Mouse (Mus musculus) limb, embryonic 12.5 days (tissue): ENCODE measurements at regions not wholly inside any gene's neighbourhood (a gene's known extent, or its start where the extent isn't known, plus 50 kb on each side); places are given as distances from the start of the nearest gene placed in this dataset.
"Not testable (repeated sequence)": the region's sequence is repeated elsewhere in the genome, so short reads cannot be mapped to it uniquely, and the experiment has no call there.

Experiments
- ATAC-seq: fragments of 200-750 bp; cut with Nextera tagmentation; 2 replicates; pipeline ENCODE4 v1.8.0; 2017; ENCODE audit warnings: low read depth, moderate TSS enrichment; ENCODE audit not compliant: insufficient number of reproducible peaks, insufficient read depth, low FRiP score, low TSS enrichment
- H3K27ac ChIP-seq: fragments of 300-500 bp; sonication (generic); 2 replicates; pipeline ENCODE4 v1.5.1; 2016; ENCODE audit warnings: mild to moderate bottlenecking, moderate library complexity
- H3K27me3 ChIP-seq: fragments of 300-500 bp; sonication (generic); 2 replicates; pipeline ENCODE4 v1.6.1; 2016; ENCODE audit warnings: mild to moderate bottlenecking, moderate library complexity
- H3K36me3 ChIP-seq: fragments of 300-500 bp; sonication (generic); 2 replicates; pipeline ENCODE4 v1.6.1; 2016; ENCODE audit warnings: mild to moderate bottlenecking, moderate library complexity
- H3K4me1 ChIP-seq: fragments of 300-500 bp; sonication (generic); replicated peaks from 2 replicates; pipeline ENCODE4 v1.6.1; 2016
- H3K4me2 ChIP-seq: fragments of 300-500 bp; sonication (generic); 2 replicates; pipeline ENCODE4 v1.6.1; 2016; ENCODE audit warnings: mild to moderate bottlenecking, moderate library complexity
- H3K4me3 ChIP-seq: fragments of 300-500 bp; sonication (generic); replicated peaks from 2 replicates; pipeline ENCODE4 v1.5.1; 2016; ENCODE audit warnings: mild to moderate bottlenecking
- H3K9ac ChIP-seq: fragments of 300-500 bp; sonication (generic); replicated peaks from 2 replicates; pipeline ENCODE4 v1.6.1; 2016; ENCODE audit warnings: mild to moderate bottlenecking, moderate library complexity
- H3K9me3 ChIP-seq: fragments of 300-500 bp; sonication (generic); 2 replicates; pipeline ENCODE4 v1.6.1; 2016; ENCODE audit warnings: mild to moderate bottlenecking, moderate library complexity
- WGBS: fragments of 180-500 bp; shearing (Covaris S2); methylation state at CpG from one replicate; pipeline ENCODE4 v1.1.7; 2016; 5-methylcytosine and 5-hydroxymethylcytosine counted together

DNA sequence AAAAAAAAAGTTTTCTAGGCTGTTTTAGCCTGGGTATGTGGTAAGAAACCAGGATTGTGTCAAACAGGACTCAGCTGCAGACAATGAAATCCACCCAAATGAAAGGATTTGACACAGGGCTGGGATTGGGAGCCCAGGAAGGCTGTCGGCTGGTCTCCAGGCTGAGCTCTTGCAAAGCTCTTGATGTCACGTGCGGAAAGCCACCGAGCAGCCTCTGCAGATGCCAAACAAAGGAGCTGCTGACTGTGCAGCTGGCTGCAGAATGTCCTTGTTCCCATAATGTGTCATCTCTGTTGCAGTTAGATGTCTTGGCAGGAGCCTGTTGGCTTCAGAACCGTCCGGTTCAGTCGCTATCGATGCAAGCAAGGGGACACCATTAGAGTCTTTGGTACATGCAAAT lies 56.1 kb downstream of the Bbs10 start:
- Histone ChIP-seq H3K36me3 (no peaks in the 10 kb centered on the region), H3K9me3 (no peaks in the 10 kb centered on the region), H3K9ac (no peak overlapping the region), H3K27me3 (no peaks in the 10 kb centered on the region), H3K4me3 (no peak overlapping the region), H3K4me2 (no peak overlapping the region), H3K4me1 (no peaks in the 10 kb centered on the region), H3K27ac (no peak overlapping the region)
- 76% methylated on average over 8 of the region's 8 CpGs for WGBS
- ATAC-seq = no peak

DNA sequence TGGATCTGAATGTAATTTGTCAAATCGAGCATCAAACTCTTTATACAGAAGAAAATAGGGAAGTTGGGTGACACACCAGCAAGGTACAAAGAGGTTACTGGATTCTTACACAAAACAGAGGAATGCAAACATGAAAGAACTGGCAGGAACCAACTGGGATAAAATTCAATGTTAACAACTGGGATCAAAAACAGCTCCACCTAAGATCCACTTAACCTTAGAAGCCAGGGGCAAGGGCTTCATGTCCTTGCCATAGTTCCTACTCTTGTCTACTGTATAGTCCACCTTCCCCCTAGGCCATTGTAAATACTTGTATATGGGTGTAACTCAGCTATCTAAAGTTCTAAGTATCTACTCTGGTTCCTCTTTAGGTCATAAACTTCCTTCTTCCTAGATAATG lies 59.9 kb downstream of the Bbs10 start:
- not testable (repeated sequence) for H3K4me1 ChIP-seq, H3K36me3 ChIP-seq, H3K9me3 ChIP-seq, H3K9ac ChIP-seq, H3K4me3 ChIP-seq, H3K27ac ChIP-seq, ATAC-seq, H3K4me2 ChIP-seq, H3K27me3 ChIP-seq
- WGBS = 81% methylated on average over 1 of the region's 1 CpGs

DNA sequence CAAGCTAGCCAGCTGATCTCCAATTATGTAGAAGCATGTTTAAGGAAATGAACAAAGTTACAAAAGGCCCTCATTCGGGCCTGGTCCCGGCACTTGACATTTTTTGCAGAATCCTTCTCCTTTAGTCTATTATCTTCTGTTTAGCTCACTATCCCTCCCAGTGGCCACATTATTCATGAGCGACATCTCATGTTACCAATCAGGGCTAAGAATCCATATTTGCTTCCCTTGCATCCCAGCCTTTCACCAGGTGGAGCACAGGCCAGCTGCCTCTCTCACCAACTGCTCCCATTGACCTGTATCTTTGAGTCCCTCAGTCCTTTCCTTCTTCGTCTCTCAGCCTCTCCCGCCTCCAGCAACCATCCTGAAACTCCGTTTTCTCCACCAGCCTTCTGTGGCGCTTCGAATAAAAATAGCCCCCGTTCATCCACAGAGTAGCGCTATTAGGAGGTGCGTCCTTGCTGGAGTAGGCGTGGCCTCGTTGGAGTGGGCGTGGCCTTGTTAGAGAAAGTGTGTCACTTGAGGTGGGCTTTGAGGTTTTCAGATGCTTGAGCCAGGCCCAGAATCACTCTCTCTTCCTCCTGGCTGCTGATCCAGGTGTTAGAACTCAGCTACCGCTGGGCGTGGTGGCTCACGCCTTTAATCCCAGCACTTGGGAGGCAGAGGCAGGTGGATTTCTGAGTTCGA lies 63.4 kb downstream of the Bbs10 start:
- H3K4me1 ChIP-seq = peaks cover 15% of the 10 kb centered on the region; the same call in 1 of the 2 replicates
- ATAC-seq = no peak
- H3K4me3 ChIP-seq = no peak overlapping the region
- H3K9me3 ChIP-seq = no peaks in the 10 kb centered on the region
- no peak overlapping the region for H3K27ac ChIP-seq
- no peak overlapping the region for H3K9ac ChIP-seq
- WGBS = 90% methylated on average over 18 of the region's 18 CpGs
- no peaks in the 10 kb centered on the region for H3K27me3 ChIP-seq
- no peak overlapping the region for H3K4me2 ChIP-seq
- no peaks in the 10 kb centered on the region for H3K36me3 ChIP-seq

DNA sequence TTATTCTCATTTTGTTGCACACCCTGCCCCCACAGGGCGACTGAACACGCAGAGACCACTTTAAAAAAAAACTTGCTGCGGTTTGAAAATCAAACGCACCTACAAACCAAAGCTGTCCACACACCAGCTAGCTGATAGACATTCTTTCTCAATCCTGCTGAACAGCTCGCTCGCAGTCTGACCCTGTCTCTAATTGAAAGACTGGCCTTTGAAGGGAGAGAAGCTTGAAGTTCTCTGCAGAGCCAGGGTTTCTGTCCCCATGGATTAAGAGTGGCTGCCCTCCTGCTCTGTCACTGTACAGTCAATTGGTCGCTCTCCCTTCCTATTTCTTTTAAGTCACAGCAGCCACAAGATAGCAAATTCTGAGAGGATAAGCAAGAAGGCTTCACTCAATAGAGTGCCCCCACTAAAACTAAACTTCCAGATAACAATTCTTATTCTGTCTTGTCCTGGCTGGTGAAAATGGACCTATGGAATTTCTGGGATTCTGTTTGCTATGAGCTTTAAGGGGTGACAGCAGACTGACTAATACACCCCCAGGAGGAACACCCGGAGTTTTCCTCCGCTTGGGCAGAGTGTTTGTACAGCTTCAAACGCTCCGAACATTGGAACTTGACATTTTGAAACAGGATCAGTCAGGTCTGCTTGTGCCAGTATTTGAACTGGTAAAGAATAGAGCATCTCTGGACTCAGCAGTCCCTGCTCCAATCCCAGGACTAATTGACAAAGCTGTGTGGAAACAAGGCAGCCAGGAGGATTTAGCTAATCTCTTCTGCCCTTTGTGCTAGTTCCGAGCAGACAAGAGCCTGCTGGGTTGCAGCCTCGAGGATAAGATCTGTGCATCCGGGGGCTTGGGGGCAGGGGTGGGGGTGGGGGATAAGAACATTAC lies 65.5 kb downstream of the Bbs10 start:
- peaks cover 15% of the 10 kb centered on the region; the same call in 1 of the 2 replicates for H3K4me1 ChIP-seq
- WGBS = 40% methylated on average over 14 of the region's 14 CpGs
- no peaks in the 10 kb centered on the region for H3K9me3 ChIP-seq
- H3K36me3 ChIP-seq = no peaks in the 10 kb centered on the region
- no peak for ATAC-seq
- no peak overlapping the region for H3K4me2 ChIP-seq
- H3K4me3 ChIP-seq = no peak overlapping the region
- H3K27ac ChIP-seq = no peak overlapping the region
- no peak overlapping the region for H3K9ac ChIP-seq
- no peaks in the 10 kb centered on the region for H3K27me3 ChIP-seq

DNA sequence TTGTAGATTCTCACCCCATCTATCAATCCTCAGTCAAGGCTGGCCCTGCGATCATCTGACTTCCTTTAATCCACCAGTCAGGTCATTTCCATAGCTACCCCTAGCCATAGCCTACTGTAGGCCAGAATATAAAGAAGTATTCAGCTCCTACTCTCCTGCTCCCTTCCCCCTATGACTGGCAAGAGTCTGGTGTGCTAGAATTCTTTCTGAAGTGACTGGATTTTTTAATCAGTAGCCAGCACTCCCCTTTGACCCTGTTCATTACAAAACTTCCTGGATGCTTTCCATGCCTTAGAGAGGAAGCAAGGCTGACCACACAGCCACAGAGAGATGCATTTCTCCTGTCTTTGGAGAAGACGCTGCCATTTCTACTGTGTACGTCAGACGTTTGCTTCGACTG lies 66.5 kb downstream of the Bbs10 start:
- Histone ChIP-seq H3K27me3 (no peaks in the 10 kb centered on the region), H3K9me3 (no peaks in the 10 kb centered on the region), H3K27ac (no peak overlapping the region), H3K4me2 (no peak overlapping the region), H3K9ac (no peak overlapping the region), H3K4me1 (peaks cover 15% of the 10 kb centered on the region; the same call in 1 of the 2 replicates), H3K4me3 (no peak overlapping the region), H3K36me3 (no peaks in the 10 kb centered on the region)
- WGBS = 74% methylated on average over 5 of the region's 5 CpGs
- no peak for ATAC-seq

DNA sequence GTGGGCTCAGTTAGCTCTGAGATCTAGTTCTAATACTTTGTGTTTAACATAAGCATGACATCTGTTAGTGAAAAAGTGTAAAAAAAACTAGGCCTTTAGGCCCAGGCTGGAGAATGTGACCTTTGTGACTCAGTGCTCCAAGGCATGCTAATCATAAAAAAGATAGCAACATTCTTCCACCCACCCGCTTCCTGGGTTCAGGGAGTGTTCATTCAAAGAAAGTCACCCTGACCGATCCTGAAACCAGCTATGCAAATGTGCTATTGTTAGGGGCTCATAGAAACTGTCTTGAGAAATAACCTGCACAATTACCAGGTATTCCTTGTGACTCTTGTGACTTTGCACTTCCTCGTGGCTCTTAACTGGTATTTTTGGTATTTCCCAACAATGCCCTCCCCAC lies 70.6 kb downstream of the Bbs10 start:
- not testable (repeated sequence) for H3K36me3 ChIP-seq, ATAC-seq, H3K27me3 ChIP-seq, H3K9ac ChIP-seq, H3K4me2 ChIP-seq, H3K27ac ChIP-seq, H3K9me3 ChIP-seq, H3K4me3 ChIP-seq, H3K4me1 ChIP-seq
- 87% methylated on average over 3 of the region's 3 CpGs for WGBS

DNA sequence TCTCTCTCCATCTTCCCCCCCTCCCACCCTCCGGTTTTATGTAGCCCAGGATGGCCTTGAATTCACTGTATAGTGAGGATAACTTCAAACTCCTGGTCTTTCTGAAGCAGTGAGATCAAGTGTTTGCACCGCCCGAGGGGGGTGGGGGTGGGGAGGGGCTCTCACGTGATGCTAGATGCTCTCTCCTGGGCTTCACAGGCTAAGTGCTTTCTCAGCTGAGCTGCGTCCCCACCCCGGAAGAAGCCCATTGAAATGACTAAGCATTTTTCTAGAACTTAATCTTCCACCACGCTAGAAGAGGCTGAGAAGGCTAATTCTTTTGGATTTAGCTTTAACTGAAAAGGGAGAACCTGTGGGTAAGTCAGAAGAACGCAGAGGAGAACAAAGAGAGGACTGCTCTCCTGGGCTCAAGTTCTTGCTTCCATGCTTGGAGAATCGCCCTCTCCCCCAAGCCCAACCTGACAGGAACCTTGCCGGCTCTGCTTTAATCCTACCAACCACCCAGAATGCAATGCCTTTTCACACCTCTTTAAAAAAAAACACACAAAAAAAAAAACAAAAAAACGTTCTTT lies 79.7 kb downstream of the Bbs10 start:
- H3K9me3 ChIP-seq = no peaks in the 10 kb centered on the region
- H3K4me3 ChIP-seq = no peak overlapping the region
- H3K27ac ChIP-seq = no peak overlapping the region
- no peaks in the 10 kb centered on the region for H3K27me3 ChIP-seq
- H3K4me1 ChIP-seq = 0 out of 2 replicates have a peak, but pooled peaks cover 5% of the 10 kb centered on the region
- WGBS = 52% methylated on average over 11 of the region's 11 CpGs
- no peaks in the 10 kb centered on the region for H3K36me3 ChIP-seq
- no peak for ATAC-seq
- no peak overlapping the region for H3K9ac ChIP-seq
- no peak overlapping the region for H3K4me2 ChIP-seq

DNA sequence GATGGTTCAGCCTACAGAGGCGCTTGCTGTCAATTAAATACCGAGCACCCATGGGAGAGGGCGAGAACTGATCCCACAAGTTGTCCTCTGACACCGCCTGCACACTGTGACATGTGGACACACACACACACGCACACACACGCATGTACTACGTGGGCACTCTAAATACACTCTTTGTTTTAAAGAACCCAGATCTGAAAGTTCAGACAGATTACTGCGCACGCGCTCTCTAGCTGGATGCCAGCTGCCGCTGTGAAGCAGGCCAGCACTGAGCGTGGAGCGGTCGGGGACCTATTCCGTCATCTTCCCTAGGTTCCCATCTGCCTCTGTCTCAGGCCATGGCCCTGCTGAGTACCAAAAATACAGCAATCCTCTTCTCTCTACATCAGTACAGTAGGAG lies 83.2 kb downstream of the Bbs10 start:
- Histone ChIP-seq H3K4me3 (no peak overlapping the region), H3K4me1 (0 out of 2 replicates have a peak, but pooled peaks cover 5% of the 10 kb centered on the region), H3K9me3 (no peaks in the 10 kb centered on the region), H3K9ac (no peak overlapping the region), H3K27ac (no peak overlapping the region), H3K36me3 (no peaks in the 10 kb centered on the region), H3K4me2 (peak overlapping the region; percentile 2; the same call in 1 of the 2 replicates), H3K27me3 (no peaks in the 10 kb centered on the region)
- WGBS = 72% methylated on average over 15 of the region's 15 CpGs
- no peak for ATAC-seq

DNA sequence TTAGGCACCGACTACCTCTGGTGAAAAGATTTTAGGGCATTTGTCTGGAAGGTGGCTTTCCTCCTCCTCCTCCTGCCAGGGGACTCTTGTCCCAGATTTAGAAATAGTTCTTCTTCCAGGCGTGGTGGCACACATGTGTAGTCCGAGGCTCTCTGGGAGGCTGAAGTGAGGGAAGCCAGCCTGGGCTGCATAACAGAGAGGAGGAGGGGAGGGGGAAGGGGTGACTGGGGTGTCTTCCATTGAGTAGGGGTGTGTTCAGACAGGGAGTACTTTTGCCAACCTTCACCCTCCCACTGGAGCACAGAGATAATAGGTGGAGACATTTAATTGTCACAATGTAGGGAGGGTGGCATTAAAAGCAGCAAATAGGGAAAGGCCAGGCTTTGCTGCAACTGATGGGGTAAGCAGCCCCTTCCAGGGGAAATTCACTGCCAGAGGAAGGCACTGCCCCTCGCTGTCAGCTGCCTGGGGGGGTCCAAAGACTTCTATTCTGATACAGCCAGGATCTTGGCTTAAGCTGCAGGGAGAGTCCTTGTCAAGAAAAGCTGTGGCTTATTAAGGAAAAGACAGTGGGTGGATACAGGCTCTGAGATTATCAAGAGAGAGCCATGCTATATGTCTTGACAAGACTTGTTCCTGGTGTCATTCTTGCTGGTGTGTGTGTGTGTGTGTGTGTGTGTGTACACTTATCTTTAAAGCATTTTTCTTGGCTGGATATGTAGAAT lies 83.9 kb downstream of the Bbs10 start:
- 0 out of 2 replicates have a peak overlapping the region, but pooled peaks have one; percentile 2 for H3K4me2 ChIP-seq
- H3K9ac ChIP-seq = no peak overlapping the region
- H3K4me1 ChIP-seq = 0 out of 2 replicates have a peak, but pooled peaks cover 5% of the 10 kb centered on the region
- H3K27ac ChIP-seq = no peak overlapping the region
- H3K36me3 ChIP-seq = no peaks in the 10 kb centered on the region
- 37% methylated on average over 4 of the region's 4 CpGs for WGBS
- H3K27me3 ChIP-seq = no peaks in the 10 kb centered on the region
- H3K9me3 ChIP-seq = no peaks in the 10 kb centered on the region
- H3K4me3 ChIP-seq = no peak overlapping the region
- no peak for ATAC-seq

DNA sequence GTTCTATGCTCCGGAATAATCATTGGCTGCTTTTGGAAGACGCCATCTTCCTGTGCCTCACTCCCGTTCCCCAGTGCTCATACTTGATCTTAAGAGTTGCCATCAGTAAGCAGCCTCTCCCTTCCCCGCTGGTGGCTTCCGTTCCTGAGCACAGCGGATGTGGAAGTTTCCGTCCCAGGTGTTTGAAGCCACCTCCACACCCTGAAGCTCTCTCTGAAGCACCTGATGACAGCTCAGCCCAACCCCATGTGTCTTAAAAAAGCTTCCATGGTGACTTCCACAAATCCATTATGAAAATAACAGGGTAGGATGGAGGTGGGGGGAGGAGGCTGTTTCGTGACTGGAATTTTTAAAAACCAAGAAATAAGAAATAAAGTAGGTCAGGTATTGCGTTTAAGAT lies 87.1 kb downstream of the Bbs10 start:
- no peaks in the 10 kb centered on the region for H3K36me3 ChIP-seq
- no peak overlapping the region for H3K4me3 ChIP-seq
- H3K27ac ChIP-seq = no peak overlapping the region
- no peak overlapping the region for H3K9ac ChIP-seq
- H3K4me2 ChIP-seq = no peak overlapping the region
- no peaks in the 10 kb centered on the region for H3K27me3 ChIP-seq
- ATAC-seq = no peak
- peaks cover 14% of the 10 kb centered on the region for H3K4me1 ChIP-seq
- H3K9me3 ChIP-seq = no peaks in the 10 kb centered on the region
- WGBS = 82% methylated on average over 9 of the region's 9 CpGs
